Mouse (Mus musculus): ENCODE data around the gene Mpdu1. TPM values are rescaled to one million over a fixed set of nuclear protein-coding genes. Genes with fewer than 3 reads are reported as not detected.

The Mpdu1 gene
- polyA plus RNA-seq (2012; ENCODE audit: low replicate concordance), result 24.1 and 29.9 TPM in 2 replicates

DNA sequence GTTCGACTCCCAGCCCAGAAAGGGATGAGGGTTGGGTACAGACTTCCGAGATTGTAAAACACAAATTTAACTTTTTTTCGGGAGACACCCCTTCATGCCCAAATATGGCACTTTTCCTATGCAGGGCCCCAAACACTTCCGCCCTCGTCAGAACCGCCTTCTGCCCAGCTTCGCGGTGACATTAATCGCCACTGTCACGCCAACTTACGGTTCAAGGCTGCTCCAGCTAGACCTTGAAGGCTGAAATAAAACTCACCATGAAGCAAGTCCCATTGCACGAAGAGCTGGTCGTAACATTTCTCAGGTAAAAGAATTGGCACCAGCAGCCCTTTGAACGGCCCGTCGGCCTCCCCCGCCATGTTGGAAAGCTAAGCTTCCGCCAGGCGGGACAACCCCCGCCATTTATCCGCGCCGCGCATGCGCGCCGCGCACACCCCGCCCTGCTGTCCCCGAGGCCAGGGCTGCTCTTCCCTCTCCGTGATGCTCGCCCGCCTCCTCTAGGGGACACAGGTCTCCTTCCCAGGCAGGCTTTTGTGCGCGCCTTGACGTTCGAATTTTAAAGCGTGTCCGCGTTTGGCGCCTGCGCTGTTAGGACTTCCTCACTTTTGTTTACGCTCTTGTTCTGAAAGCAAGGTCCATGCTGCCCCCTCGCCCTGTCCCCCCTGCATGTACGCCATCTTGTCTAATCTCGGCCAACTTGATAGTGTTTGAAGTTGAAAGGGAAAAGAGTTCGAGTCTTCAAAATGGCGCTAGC, at the start of gene Mpdu1:
Gene Mpdu1, minus strand, starts transcription at position 430 of the 754 bp plus-strand sequence.

DNA sequence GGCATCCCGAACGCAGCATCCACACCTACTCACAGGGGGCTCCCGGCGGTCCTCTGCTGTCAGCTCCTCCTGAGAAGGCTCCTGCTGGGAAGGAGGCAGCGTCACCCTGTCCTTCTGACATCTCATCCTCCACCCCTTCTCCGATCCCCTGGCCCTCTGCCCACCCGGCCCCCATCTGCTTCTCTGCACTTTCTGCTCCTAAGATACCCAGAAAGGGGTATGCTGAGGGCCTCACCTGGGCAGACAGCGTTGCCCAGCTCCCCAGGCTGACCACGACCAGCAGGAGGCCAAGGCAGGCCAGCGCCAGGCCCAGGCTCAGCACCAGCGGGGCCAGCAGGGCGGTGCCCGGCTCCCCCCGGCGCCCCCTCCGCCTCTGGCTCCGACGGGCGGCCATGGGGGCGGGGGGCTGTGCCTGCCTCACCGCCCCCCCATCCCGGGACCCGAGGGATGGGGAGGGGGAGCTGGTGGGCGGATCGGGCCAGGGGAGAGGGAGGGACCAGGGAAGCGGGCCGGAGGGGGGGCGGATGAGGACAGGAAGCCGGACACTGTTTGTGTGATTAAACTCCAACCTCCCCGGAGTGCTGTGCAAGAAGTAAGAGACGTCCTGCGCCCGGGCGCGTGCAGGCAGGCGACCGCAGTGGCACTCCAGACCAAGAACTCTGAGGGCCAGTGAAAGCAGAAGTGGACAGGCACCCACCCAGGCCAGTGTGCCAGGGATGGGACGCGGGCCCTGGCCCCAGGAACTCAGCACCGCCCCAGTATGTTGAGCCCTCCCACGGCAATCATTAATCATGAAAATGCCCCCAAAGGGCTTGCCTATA, 33.1 kb upstream of the Mpdu1 start, which contains the start of the genes Tnfsf12 and Tnfsfm13:
Gene Tnfsf12, minus strand, starts transcription at position 489 of the 821 bp plus-strand sequence.
Gene Tnfsfm13, minus strand, starts transcription at position 738 of the 821 bp plus-strand sequence.

DNA sequence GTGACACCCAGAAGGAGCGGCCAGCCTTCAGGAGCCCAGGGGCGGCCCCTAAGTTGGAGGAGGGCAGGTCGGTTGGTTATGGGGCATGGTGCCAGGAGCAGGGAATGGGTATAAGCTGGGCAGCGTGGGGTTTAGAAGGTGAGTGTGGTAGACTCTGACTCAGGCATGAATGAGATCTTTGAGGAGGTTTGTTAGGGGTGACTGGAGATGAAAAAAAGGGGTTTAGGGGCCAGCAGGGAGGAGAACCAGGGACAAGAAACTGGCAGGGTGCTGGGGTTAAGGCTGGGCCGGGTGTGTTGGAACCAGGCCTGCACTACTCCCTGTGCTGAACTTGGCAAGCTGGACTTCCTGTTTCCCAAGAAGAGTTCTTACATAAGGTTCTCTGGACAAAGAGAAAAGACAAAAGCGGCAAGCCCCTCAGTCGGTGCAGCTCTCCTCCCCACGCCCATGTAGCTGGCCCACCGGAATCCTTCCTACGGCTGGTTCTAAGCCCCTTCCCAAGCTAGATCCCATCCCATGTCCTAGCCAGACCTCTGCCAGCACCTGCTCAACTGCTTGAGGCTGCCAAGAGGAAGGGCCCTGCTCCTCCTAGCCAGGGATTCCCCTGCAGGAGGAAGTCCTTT, 23.2 kb upstream of the Mpdu1 start, which contains the start of gene Tnfsf13:
Gene Tnfsf13, minus strand, starts transcription at position 259 of the 623 bp plus-strand sequence.

DNA sequence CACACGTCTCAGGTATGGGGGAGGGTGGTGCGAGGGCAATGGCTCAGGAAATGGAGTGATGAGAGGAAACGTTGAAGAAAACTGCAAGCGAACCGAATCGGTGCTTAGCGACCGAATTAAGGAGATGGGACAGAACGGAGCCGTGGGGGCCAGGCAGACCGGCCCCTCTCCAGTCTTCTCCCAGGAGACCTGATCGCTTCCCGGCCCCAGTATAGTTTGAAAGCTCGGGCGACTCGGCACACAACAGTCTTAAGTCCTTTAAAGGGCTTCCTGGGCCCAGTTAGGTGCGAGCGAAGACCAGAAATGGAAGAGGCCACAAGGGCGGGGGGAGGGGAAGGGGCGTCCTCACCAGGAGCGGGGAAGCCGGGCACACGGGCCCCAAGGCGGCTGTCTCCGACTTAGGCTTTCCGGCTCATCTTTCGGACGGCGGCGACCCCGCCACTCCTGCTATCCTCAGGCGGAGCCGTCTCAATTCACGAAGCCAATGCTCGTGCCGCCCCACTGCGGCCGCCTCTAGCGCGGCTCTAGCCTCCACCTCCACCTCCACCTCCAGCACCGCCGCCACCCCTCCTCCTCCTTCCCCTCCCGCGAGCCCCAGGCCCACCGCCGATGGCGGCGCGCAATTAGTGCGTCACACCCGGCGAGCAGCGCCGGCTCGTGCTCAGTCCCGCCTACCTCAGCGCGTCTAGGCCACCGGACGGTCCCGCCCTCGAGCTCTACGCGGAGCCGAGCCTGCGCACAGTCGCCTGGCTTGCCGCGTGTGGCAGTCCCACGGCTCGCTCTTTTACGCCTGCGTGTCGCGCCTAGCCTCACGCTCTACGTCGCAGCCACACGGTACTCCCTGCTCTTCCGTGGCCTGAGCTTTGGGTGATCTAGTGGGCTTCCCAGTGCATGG, 19.1 kb upstream of the Mpdu1 start, which contains the start of gene Senp3:
Gene Senp3, minus strand, starts transcription at position 771 of the 895 bp plus-strand sequence.

DNA sequence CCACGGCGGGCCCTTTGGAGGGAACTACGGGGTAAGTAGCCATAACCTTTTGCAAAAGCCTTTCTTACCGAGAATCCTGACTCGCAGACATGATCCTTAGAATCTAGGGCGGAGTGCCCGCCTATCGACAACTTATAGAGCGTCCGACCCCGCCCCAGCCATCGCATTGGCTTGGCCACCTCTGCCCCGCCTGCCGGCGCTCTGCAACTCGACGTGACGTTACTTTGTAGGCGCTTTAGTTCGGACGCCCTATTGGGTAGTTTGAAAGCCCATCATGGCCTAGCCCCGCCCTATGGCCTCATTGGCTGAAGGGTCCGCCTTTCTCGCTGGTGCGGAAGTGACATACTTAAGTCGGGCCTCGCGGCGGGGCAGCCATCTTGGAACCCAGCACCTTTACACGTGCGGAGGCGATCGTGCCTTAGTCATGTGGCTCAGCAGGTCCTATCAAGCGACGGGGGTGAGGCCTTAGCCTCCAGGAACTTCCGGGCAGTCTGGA, 9.8 kb upstream of the Mpdu1 start, which contains the start of gene Eif4a1:
Gene Eif4a1, minus strand, starts transcription at position 213 of the 496 bp plus-strand sequence.

DNA sequence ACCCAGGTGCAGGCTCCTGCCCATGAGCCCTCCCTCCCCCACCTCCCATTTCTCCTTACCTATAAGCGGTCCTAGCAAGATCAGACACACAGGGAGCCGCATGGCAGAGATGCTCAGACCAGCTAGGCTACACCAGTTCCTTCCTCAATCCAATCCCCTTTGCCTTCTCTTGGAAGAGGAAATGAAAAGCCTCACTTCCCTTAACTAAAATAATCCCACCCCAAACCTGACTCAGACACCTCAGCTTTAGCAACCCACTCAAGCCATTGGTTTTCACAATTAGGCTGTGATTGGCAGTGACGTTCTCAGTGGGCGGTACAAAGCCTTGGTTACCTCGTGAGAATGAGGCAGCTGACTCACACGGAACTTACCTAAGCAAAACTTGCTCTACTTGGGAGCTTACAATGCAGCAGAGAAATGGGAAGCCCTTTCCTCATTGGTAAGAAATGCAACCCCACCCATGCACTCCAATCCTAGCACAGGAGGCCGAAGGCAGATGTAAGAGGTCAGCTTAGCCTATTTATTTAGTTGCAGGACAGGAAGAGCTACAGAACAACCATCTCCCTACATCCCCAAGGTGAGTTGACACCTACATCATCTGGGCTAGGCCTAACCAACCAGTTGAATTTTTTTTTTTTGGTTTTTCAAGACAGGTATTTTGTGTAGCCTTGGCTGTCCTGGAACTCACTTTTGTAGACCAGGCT, 3.7 kb upstream of the Mpdu1 start, which contains the start of gene Cd68:
Gene Cd68, minus strand, starts transcription at position 193 of the 704 bp plus-strand sequence.

DNA sequence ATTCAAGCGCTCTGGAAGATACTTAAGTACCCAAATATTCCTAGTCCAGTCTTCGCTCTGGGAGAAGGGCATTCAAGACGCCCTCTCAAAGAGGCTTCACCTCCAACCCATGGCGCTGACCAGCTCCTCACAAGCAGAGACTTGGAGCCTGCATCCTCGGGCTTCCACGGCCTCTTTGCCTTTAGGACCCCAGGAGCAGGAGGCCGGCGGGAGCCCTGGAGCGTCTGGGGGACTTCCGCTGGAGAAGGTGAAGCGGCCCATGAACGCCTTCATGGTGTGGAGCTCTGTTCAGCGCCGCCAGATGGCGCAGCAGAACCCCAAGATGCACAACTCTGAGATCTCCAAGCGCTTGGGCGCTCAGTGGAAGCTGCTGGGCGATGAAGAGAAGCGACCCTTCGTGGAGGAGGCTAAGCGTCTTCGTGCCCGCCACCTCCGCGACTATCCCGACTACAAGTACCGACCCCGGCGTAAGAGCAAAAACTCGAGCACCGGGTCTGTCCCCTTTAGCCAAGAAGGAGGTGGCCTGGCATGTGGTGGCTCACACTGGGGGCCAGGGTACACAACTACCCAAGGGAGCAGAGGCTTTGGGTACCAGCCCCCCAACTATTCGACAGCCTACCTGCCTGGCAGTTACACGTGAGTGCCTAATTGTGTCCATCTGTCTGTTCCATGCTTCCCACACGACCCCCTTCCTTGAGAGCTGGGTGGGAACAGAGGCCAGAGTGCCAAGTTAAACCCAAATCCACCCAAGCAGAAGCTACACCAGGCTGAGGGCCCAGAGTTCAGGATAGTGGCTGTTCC, 7.0 kb downstream of the Mpdu1 start, which contains the start of gene Sox15:
Gene Sox15, plus strand, starts transcription at position 51 of the 801 bp plus-strand sequence.

DNA sequence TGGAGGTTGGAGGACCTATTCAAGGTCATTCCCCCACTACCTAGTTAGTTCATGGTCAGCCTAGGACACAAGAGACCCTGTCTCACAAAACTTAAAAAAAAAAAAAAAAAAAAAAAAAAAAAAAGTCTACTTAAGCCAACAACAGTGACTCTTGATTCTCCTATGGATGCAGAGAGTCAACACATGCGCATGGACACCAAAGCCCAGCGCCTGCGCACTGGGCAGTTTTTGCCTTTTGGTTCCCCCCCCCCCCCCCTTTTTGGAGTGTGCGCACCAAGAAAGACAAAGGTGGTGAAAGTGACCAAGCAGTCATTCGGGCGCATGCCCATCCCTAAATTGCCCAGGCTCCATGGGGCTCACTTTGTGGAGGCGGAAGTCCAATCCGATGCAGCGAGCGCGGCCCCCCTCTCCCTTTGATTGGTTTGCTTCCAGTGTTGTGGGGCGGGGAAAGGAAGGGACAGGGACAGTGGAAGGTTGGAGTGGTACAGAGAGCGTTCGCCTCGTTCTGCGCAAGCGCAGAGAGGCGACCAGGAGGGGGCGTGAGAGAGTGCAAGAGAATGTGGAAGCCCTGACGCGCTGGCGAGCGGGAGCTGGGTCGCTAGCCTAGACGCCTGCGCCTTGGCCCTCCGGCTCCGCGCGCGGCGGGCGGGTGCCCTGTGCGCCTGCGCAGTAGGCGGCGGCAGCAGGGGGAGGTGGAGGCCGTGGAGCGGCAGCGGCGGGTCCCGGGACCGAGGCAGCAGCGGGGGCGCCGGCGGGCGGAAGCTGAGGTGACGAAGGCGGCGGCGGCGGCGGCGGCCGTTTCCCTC, 30.0 kb downstream of the Mpdu1 start, which contains the start of gene Fxr2:
Gene Fxr2, plus strand, starts transcription at position 707 of the 806 bp plus-strand sequence.

DNA sequence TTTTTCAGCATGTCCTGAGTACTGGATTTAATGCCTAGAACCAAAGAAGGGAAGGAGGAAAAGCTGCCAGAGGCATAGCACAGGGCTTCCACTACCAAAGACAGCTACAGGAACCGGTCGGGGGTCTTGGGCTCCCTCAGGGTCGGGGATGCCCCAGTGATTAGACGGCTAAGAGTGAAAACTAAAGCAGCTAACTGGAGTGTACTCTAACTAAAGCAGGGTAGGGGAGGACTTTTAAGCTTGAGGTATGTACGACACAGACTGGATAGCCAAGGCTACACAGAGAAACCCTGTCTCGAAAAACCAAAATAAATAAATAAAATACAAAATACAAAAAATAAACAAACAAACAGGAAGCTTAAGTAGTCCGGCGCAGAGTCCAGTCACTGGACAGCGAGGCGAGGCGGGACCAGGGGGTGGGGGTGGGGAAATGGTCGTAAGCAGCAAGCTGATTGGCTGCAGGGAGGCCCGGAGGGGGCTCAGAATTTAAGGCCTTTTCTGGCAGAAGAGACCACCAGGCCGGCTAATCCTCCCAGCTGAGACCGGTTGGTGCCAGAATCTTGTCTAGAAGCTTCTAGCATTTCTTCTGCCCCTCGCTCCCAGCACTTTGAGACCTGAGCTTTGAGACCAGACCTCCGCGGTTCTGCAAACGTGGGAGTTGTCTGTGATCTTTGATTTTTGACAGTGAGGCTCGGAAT, 40.7 kb downstream of the Mpdu1 start, which contains the start of gene Sat2:
Gene Sat2, plus strand, starts transcription at position 454 of the 698 bp plus-strand sequence.

DNA sequence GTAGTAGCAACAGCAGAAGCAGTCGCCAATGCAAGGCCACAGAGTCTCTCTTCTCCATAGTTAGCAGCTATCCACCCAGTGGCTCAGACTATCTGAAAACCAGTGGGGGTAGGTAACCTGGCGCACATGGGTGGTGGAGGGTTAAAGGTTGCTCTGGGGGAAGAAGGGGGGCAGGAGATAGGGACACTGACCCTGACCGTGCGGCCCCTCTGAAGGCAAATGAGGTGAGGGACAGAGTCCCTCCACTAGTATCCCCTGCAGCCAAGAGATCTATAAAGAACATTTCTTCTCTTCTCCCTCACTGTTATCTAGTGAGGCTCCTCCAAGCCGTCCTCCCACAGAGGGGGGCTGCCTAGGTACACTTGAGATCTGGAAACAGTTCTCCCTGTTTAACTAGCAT, 44.6 kb downstream of the Mpdu1 start, which contains the start of gene Shbg:
Gene Shbg, minus strand, starts transcription at position 101 of the 400 bp plus-strand sequence.

Other genes with a start within 250 kb of the Mpdu1 start
- gene Kdm6b, start 249.0 kb downstream of the Mpdu1 start, polyA plus RNA-seq (2012; ENCODE audit: low replicate concordance), result 73.8 and 92.1 TPM in 2 replicates
- gene Dnah2, start 113.5 kb downstream of the Mpdu1 start, polyA plus RNA-seq (2012; ENCODE audit: low replicate concordance), result 0.02 and 0.19 TPM in 2 replicates
- 1.6 and 2.7 TPM in 2 replicates for gene Efnb3, start 102.4 kb downstream of the Mpdu1 start, polyA plus RNA-seq (2012; ENCODE audit: low replicate concordance)
- 6.9 and 45.7 TPM in 2 replicates for gene Wrap53, start 82.4 kb downstream of the Mpdu1 start, polyA plus RNA-seq (2012; ENCODE audit: low replicate concordance)
- 119 and 129 TPM in 2 replicates for gene Trp53, start 82.3 kb downstream of the Mpdu1 start, polyA plus RNA-seq (2012; ENCODE audit: low replicate concordance)
- gene Atp1b2, start 56.7 kb downstream of the Mpdu1 start, polyA plus RNA-seq (2012; ENCODE audit: low replicate concordance), result 171 and 259 TPM in 2 replicates
- gene Shbg, start 44.7 kb downstream of the Mpdu1 start, polyA plus RNA-seq (2012; ENCODE audit: low replicate concordance), result not detected in 2 replicates
- not detected in 2 replicates for gene Sat2, start 40.6 kb downstream of the Mpdu1 start, polyA plus RNA-seq (2012; ENCODE audit: low replicate concordance)
- 91.8 and 97.5 TPM in 2 replicates for gene Fxr2, start 29.7 kb downstream of the Mpdu1 start, polyA plus RNA-seq (2012; ENCODE audit: low replicate concordance)
- 0.44 TPM in 1 of 2 replicates, not detected in the other for gene Sox15, start 7.3 kb downstream of the Mpdu1 start, polyA plus RNA-seq (2012; ENCODE audit: low replicate concordance)
- 26.6 and 82.4 TPM in 2 replicates for gene Cd68, start 3.5 kb upstream of the Mpdu1 start, polyA plus RNA-seq (2012; ENCODE audit: low replicate concordance)
- 226 and 408 TPM in 2 replicates for gene Eif4a1, start 9.8 kb upstream of the Mpdu1 start, polyA plus RNA-seq (2012; ENCODE audit: low replicate concordance)
- gene Senp3, start 19.4 kb upstream of the Mpdu1 start, polyA plus RNA-seq (2012; ENCODE audit: low replicate concordance), result 128 and 137 TPM in 2 replicates
- gene Tnfsf13, start 23.1 kb upstream of the Mpdu1 start, polyA plus RNA-seq (2012; ENCODE audit: low replicate concordance), result 2.3 and 5.0 TPM in 2 replicates
- 9.0 and 9.7 TPM in 2 replicates for gene Tnfsf12, start 33.2 kb upstream of the Mpdu1 start, polyA plus RNA-seq (2012; ENCODE audit: low replicate concordance)
- gene Tnfsfm13, start 33.5 kb upstream of the Mpdu1 start, polyA plus RNA-seq (2012; ENCODE audit: low replicate concordance), result 6.6 and 8.1 TPM in 2 replicates
- 92.9 and 194 TPM in 2 replicates for gene Polr2a, start 96.0 kb upstream of the Mpdu1 start, polyA plus RNA-seq (2012; ENCODE audit: low replicate concordance)
- not detected in 2 replicates for gene Slc35g3, start 99.3 kb upstream of the Mpdu1 start, polyA plus RNA-seq (2012; ENCODE audit: low replicate concordance)
- gene Zbtb4, start 103.3 kb upstream of the Mpdu1 start, polyA plus RNA-seq (2012; ENCODE audit: low replicate concordance), result 38.9 and 47.4 TPM in 2 replicates
- 0.18 and 0.20 TPM in 2 replicates for gene Chrnb1, start 133.3 kb upstream of the Mpdu1 start, polyA plus RNA-seq (2012; ENCODE audit: low replicate concordance)
- gene Fgf11, start 139.2 kb upstream of the Mpdu1 start, polyA plus RNA-seq (2012; ENCODE audit: low replicate concordance), result 0.07 and 0.47 TPM in 2 replicates
- gene Tmem102, start 143.0 kb upstream of the Mpdu1 start, polyA plus RNA-seq (2012; ENCODE audit: low replicate concordance), result not detected in 2 replicates
- 0.07 TPM in 1 of 2 replicates, not detected in the other for gene Gm39566, start 152.7 kb upstream of the Mpdu1 start, polyA plus RNA-seq (2012; ENCODE audit: low replicate concordance)
- gene Spem2, start 155.8 kb upstream of the Mpdu1 start, polyA plus RNA-seq (2012; ENCODE audit: low replicate concordance), result not detected in 2 replicates
- not detected in 2 replicates for gene Spem1, start 159.5 kb upstream of the Mpdu1 start, polyA plus RNA-seq (2012; ENCODE audit: low replicate concordance)
- 3.7 and 5.0 TPM in 2 replicates for gene Nlgn2, start 175.1 kb upstream of the Mpdu1 start, polyA plus RNA-seq (2012; ENCODE audit: low replicate concordance)
- 531 and 1,176 TPM in 2 replicates for gene Tmem256, start 175.9 kb upstream of the Mpdu1 start, polyA plus RNA-seq (2012; ENCODE audit: low replicate concordance)
- gene Plscr3, start 183.7 kb upstream of the Mpdu1 start, polyA plus RNA-seq (2012; ENCODE audit: low replicate concordance), result 64.9 and 78.2 TPM in 2 replicates
- gene Tnk1, start 196.1 kb upstream of the Mpdu1 start, polyA plus RNA-seq (2012; ENCODE audit: low replicate concordance), result 2.0 and 2.3 TPM in 2 replicates
- gene Tmem95, start 215.4 kb upstream of the Mpdu1 start, polyA plus RNA-seq (2012; ENCODE audit: low replicate concordance), result not detected in 2 replicates
- 1.4 and 2.2 TPM in 2 replicates for gene Kctd11, start 218.8 kb upstream of the Mpdu1 start, polyA plus RNA-seq (2012; ENCODE audit: low replicate concordance)
- gene Acap1, start 232.9 kb upstream of the Mpdu1 start, polyA plus RNA-seq (2012; ENCODE audit: low replicate concordance), result 28.9 and 53.7 TPM in 2 replicates
- gene 2810408A11Rik, start 238.3 kb upstream of the Mpdu1 start, polyA plus RNA-seq (2012; ENCODE audit: low replicate concordance), result 0.18 and 0.33 TPM in 2 replicates
- gene Neurl4, start 238.4 kb upstream of the Mpdu1 start, polyA plus RNA-seq (2012; ENCODE audit: low replicate concordance), result 131 and 182 TPM in 2 replicates